Mouse (Mus musculus): ENCODE data around the gene Ceacam15.
A peak's percentile ranks its signal among the peaks of the same experiment; 100 is the strongest.
"Not testable (repeated sequence)": the region's sequence is repeated elsewhere in the genome, so short reads cannot be mapped to it uniquely, and the experiment has no call there.

Gene Ceacam15

DNA sequence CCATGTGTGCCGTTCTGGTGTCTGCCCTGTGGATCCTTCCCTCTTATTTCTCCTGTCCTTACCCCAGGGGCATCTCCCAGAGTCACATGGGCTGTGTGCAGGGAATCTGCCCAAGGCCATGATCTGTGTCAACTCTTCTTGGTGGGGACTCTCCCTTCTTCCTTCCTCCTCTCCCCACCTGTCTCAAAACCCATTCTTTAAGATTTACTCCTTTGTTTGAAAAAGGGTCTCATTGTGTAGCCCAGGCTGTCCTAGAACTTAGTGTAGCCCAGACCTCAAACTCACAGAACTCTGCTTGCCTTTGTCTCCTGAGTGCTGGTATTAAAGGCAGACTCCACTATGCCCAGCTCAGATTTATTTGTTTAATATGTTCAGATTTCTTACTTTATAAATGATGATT, at the start of gene Ceacam15:
TSS of gene Ceacam15 (minus strand) at position 101 of the 400 bp plus-strand sequence.
- no peak for DNase-seq

DNA sequence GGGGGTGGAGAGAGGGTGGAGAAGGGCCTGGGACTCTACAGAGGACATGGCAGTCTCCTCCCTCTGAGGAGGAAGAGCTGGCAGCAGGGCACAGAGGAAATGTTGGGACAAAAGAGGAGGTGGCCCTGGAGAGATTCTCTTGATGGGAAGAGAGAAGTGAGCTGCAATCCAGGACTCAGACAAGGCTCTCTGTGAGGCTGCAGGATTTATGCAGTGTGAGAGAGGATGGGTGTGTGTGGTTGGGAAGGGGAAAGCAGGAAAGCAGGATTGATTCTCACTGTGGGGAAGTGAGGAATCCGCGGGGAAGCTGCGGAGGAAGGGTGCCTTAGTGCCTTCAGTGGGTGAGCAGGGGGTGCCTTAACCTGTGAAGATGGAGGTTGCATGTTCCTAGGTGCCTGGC, 47.0 kb upstream of the Ceacam15 start:
- DNase-seq: not testable (repeated sequence)

DNA sequence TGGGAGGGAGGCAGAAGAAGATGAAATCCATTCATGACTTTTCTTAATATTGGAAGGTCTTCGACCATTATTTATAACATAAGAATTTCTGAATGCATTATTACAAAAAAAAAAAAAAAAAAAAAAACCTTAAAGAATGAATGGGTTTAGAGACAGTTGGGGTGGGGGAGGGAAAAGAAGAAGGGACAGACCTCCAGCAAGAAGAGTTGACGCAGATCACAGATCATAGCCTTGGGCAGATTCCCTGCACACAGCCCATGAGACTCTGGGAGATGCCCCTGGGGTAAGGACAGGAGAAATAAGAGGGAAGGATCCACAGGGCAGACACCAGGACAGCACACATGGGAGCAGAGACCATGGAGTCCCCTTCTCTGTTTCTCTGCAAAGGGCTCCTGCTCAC, 46.1 kb upstream of the Ceacam15 start, which contains the start of gene Ceacam9:
TSS of gene Ceacam9 (plus strand) at position 301 of the 400 bp plus-strand sequence.
- no peak for DNase-seq

DNA sequence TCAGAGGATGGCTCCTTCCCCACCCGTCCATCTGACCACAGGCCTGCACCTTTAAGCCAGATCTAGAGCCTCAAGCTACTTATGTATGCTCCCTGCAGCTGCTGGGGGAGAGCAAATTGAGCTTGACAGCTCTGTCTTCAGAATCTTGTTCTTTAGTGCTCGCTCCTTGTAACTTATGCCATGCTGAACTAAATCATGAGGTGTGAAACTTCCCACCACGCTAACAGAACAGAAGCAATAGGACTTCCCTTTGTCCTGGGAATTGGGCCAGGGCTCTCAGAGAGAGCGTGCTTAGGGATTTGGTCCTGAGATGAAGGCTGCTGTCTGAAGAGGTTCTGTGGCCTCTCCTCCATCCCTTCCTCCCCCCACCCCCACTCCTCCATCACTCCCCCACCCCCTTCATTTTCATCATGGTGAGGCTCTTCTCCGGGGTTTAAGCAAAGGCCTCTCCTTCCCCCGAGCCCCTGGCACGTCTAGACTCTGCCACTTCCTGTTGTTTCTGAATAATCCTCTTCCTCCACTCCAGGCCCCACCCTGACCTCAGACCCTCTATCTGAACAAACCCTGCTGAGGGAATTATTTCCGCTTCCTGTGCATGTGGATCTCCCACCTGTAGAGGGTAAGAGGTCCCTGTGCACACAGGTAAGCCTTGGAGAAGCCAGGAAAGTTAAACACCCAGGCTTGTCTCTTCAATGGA, 41.1 kb upstream of the Ceacam15 start:
- not testable (repeated sequence) for DNase-seq

DNA sequence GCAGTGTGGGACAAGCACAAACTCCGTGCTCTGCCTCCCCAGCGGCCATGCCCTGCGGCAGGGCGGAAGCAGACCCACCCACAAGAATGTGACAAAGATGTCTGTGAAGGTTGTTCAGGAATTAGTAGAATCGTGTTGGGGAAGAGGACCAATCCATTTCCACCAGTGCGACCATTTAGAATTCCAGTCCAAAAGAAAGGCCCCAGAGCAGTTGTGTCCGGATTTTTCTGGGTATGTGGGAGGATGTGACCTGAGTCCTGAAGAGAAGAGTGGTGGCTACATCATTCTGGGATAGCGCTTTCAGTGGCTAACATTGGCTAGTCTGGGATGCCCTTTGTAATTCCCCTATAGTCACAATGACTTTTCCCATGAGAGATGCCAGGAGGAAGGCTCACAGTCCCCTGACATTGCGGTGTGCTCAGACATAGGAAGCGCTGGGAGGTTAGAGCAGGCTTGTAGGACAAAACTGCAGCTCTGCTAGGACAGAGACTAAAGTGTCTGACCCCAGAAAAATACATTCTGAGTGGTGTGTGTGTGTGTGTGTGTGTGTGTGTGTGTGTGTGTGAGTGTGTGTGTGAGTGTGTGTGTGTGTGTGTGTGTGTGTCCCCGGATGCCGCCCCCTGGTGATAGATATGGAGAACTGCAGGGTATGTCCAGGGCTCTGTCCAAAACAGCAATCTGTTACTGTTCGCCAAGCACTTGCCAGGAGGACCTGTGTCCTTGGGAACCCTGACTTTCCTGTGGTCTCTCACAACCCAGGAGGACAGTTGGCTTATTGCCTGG, 37.3 kb upstream of the Ceacam15 start:
- DNase-seq: no peak

DNA sequence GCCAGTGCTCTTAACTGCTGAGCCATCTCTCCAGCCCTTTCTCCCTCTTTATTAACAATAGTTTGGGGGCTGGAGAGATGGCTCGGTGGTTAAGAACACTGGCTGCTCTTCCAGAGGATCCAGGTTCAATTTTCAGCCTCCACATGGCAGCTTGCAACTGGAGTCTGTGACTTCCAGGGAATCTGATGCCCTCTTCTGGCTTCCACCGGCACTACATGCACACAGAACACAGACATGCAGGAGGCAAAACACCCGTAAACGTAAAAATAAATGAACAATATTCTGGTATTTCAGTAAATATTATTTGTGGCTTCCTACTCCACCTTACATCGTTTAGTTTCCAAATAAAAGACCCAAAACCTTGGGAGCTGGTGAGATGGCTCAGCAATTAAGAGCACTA, 35.1 kb upstream of the Ceacam15 start:
- no peak for DNase-seq

DNA sequence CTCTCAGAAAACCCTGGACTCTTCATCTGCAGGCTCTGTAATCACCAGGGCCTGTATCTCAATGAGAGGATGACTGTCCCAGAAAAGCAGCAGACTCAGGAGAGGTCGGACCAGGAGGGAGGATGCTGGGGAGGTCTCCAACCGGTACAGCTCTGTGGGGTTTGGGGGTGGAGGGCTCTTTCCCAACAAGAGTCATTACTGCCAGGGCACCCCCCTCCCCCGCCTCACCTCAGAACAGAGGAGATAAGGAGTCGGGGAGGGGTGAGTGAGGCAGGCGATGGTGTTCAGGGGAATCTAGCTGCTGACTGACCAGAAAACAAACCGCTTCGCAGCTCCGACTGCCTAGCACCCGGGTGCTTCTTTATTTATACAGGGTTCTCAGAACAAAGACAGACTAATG, 32.7 kb upstream of the Ceacam15 start:
- DNase-seq: no peak

DNA sequence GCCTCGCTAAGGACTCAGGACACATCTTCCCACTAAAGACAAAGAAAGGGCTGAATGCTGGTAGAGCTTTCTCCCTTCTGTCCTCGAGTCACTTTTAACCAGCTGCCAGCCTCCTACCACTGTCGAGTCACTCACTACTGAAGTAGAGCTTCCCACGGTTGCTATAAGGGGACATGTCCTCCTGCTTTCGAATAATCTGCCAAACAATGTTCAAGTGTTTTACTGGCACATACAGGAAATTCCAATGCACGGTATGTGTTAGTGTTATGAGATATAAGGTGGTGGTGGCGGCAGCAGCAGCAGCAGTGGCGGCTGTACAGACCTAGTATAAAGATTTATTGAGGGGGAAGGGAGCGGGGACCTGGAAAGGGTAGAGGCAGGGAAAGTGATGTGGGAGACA, 30.9 kb upstream of the Ceacam15 start:
- peak; percentile 55 for DNase-seq

DNA sequence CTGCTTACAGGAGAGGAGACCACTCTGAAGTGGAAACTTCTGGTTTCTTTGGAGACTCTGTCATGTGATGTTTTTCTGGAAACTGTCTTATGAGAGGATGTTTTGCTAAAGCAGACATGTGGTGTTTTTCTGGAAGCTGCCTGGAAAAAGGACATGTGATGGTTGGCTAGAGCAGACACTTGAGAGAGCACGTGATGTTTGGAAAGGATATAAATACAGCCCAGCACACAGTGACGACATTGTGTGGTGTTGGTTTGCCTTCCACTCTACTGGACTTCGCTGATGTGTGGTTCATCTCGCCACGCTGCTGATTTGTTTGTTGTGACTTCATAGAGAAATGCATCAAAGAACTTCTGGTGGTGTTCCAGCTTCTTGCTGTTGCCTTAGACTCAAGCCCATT, 25.1 kb upstream of the Ceacam15 start:
- DNase-seq: no peak

DNA sequence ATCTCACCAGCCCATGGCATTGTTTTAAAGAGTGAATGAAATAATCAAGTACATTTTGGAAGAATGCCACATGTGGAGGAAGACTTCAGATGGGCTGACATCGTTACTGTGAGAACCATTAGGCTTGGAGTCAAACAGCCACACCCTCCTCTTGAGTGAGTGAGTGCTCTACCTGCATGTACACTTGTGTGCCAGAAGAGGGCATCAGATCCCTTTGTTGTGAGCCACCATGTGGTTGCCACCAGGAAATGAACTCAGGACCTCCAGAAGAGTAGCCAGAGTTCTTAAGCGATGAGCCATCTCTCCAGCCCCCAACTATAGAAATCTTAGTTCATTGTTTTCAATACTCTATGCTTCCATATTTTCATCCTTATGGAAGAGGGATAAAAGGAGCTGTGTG, 23.5 kb upstream of the Ceacam15 start:
- DNase-seq: no peak

DNA sequence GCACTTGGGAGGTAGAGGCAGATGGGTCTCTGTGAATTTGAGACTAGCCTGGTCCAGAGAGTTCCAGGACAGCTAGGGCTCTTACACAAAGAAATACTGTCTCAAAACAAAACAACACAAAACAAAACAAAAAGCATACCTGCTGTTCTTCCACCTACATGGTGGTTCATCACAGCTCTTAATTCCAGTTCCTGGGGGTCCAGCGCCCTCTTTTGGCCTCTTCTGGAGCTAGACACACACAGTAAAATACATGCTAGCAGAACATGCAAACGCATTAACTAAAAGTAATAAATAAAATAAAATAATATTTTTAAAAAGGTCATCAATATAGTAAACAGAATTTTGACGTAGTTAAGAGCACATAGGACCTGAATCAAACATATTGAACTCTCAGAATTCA, 19.5 kb upstream of the Ceacam15 start:
- DNase-seq: no peak

DNA sequence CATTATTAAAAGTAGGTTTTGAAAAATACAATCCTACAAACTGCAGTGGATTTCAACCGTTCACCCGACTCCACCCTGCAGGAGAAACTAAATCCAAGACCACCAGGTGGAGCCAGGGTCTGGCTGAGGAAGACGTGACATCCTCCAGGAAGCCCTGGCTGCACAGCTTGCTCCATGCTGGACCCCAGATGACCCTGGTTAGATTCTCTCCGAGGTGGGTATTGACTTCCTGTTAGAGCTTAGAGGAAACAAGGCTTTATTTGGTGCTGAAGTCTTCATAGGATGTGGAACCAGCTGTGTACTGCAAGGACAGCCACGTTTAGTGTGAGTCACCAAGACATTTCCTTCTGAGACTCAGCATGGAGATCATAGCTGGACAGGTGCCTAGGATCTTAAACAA, 13.7 kb upstream of the Ceacam15 start:
- no peak for DNase-seq

DNA sequence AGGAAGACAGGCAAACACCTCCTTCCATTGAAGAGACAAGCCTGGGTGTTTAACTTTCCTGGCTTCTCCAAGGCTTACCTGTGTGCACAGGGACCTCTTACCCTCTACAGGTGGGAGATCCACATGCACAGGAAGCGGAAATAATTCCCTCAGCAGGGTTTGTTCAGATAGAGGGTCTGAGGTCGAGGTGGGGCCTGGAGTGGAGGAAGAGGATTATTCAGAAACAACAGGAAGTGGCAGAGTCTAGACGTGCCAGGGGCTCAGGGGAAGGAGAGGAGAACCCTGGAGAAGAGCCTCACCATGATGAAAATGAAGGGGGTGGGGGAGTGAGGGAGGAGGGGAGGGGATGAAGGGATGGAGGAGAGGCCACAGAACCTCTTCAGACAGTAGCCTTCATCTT, 4.7 kb upstream of the Ceacam15 start:
- DNase-seq: not testable (repeated sequence)

DNA sequence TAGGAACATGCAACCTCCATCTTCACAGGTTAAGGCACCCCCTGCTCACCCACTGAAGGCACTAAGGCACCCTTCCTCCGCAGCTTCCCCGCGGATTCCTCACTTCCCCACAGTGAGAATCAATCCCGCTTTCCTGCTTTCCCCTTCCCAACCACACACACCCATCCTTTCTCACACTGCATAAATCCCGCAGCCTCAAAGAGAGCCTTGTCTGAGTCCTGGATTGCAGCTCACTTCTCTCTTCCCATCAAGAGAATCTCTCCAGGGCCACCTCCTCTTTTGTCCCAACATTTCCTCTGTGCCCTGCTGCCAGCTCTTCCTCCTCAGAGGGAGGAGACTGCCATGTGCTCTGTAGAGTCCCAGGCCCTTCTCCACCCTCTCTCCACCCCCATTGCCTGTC, 806 bp downstream of the Ceacam15 start:
- DNase-seq: not testable (repeated sequence)

DNA sequence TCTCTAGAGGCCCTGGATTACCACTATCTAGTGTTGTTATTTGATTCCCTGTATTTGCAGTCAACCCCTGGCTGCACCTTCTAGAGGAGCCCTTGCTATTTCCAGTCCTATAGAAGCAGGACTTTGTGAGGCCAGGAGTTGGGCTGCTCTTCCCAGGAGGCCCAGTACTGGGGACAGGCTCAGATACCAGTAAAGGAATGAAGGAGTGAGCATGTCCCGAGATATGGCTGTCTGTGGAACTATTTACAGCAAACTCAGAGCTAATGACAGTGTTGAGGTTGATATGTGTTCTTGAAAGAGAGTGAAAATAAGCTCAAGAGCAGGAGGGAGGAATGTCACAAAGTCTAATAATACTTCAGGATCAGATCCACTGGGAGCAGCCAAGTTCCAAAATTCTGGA, 1.7 kb downstream of the Ceacam15 start:
- no peak for DNase-seq

DNA sequence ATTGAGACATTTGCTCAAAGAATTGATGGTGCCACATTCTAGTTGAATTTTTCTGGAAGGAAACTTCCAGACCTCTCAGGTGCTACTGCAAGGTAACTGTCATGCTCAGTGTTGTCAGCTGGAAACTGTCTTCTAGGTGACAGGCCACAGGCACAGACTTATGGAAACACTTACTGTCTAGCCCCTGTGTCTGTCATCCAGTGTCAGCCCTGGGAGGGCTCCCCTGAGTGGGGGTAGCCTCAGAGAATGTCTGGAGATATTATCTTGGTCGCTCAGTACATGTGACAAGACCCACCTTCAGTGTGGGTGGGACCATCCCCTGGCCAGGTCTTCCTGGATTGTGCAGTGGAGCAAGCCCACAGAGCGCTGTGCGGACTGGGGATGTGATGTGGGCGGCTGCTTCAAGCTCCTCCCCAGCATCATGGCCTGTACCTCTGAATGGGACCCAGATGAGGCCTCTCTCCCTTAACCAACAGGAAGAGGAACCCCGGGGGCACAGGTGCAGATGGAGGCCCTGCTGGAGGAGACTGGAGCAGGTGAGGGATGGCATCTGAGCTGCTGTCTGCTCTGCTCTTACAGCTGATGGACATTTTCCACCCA, 7.1 kb downstream of the Ceacam15 start:
- not testable (repeated sequence) for DNase-seq

DNA sequence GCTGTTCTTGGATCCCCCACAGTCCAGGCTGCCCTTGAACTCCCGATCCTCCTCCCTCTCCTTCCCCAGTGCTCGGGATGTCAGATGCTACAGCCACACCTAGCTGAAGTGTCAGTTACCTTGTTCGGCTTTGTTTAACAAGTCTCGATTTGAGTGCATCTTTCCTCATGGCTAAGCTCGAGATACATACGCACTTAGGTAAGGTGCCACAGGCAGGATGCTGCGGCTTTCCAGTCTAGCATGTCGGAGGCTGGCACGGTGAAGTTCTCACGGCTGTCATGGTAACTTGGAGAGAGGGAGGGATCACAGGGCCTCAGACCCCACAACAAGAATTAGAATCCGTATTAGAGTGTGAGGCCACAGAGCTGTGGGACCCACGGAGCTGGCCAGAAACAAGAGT, 31.2 kb downstream of the Ceacam15 start:
- DNase-seq: no peak

DNA sequence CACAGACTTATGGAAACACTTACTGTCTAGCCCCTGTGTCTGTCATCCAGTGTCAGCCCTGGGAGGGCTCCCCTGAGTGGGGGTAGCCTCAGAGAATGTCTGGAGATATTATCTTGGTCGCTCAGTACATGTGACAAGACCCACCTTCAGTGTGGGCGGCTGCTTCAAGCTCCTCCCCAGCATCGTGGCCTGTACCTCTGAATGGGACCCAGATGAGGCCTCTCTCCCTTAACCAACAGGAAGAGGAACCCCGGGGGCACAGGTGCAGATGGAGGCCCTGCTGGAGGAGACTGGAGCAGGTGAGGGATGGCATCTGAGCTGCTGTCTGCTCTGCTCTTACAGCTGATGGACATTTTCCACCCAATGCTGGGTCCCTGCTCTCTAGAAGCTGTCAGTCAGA, 32.4 kb downstream of the Ceacam15 start:
- not testable (repeated sequence) for DNase-seq

DNA sequence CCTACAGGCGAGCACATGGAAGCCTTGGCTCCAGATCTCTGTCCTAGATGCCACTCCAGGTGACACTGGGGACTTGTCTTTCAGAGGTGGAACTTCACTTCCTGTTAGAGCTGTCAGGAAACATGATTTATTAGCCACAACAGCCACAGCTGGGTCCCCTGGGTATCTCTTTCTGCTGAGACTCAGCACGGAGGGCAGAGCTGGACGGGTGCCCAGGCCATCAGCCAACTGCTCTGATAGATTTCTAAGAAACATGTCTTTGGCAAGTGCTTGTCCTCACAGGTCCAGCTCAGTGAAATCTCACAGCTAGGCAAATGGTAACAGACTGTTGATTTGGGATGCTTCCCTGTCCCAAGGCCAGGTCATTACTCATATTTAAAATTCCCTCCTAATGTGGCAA, 36.5 kb downstream of the Ceacam15 start:
- DNase-seq: no peak

DNA sequence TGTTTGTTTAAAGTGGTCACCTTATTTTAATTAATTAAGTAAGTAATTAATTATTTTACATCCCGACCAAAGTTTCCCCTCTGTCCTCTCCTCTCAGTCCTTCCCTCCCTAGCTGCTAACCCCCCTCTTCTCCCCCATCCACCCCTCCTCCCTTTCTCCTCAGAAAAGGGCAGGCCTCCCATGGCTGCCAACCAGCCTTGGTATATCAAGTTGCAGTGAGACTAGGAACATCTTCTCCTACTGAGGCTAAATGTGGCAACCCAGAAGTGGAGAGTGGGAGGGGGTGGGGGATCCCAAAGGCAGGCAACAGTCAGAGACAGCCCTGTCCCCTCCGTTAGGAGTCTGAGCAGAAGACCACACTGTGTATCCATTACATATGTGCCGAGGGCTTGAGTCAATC, 40.4 kb downstream of the Ceacam15 start:
- no peak for DNase-seq

DNA sequence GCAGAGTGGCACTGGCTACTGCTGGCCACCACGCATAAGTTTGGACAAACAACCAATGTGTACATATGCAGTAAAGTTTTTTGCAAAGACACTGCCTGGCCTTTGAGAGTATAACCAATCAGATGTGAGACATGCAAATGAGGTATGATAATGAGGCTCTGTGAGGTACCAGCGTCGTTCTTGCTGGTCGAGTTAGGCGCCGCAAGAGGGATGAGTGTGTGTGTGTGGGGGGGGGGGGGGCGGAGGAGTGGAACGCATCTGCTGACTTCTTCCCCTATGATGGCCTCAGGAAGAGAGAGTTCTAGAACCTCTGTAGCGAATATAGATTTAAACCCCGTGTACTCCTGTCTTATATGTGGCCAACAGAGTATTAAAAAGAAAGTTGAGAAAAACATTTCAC, 41.6 kb downstream of the Ceacam15 start:
- not testable (repeated sequence) for DNase-seq

DNA sequence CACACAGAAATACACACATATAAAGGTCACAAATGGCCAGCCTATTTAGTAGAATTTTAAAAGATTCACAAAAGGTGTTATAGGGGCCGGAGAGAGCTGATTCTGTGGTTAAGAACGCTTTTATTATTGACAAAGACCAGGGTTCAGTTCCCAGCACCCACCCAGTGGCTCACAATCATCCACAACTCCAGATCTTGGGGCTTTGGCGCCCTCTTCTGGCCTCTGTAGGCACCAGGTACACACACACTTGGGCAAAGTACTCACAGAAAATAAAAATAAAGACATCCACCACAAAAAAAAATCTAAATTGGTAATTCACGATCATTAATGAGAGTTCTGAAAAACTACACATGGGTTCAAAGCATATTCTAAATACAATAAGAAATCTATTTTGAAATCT, 43.6 kb downstream of the Ceacam15 start:
- DNase-seq: no peak

DNA sequence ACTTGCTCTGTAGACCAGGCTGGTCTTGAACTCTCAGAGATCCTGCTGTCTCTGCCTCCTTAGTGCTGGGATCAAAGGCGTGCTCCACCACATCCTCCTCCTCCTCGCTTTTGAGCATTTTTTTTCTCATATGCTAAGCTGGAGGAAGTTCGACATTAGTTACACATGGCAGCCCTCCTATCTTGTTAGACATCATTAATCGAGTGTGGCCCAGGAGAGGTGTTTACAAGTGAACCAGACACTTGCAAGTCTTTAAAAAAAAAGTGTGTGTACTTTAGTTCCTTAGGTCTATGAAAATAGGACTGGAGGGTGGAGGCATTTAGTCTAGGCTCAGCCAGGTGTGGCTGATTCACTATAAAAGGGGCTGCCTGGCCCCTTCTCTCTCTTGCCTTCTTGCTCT, 44.5 kb downstream of the Ceacam15 start:
- DNase-seq: no peak

All from right cerebral cortex, postnatal 25 days (tissue).